Mouse (Mus musculus): ENCODE data around the gene Eomes.

The Eomes gene

DNA sequence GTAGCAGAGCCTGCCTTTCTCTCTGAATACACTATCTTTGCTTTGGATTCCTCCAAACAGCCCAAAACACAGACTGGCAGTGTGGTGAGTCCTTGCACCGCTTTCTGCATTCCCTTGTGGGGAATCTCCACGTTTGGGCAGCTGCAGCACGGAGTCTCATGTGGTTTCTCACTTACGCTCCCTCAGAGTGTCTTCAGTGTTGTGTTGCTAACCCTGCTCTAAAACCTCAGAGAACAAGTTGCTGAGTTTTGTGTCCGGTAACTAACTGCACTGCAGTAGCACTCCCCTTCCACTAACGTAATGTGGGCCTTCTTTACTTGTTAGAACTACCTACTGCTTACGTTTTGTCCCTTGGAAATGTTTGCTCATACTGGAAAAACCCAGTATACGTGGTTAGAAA is 41.1 kb downstream of the Eomes start:
- DNase-seq (ENCODE audit: low read depth, low spot score), result no peak

- DNase-seq (ENCODE audit: low read depth, low spot score), result no peak
Measured at GRCm38 (mm10) chr9:118520011-118520410, 42.0 kb downstream of the Eomes start.

DNA sequence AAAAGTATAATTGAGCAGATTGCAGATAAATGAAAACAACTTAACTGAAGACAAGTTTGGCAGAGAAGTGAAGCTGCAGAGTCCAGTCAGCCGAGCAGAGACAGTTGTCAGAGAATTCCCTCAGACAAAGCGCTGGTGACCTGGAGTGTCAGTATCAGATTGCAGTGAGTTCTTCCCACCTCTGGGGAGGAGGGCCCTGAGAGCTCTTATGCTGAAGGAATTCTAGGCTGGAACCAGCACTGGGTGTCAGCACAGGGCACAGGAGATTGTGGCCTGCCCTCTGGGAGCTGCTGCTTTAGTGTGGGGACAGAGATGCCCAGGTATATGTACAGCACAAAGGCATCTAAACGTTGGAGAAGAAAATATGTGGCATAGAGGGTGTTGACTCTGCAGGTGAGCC is 42.8 kb downstream of the Eomes start:
- DNase-seq (ENCODE audit: low read depth, low spot score), result no peak

DNA sequence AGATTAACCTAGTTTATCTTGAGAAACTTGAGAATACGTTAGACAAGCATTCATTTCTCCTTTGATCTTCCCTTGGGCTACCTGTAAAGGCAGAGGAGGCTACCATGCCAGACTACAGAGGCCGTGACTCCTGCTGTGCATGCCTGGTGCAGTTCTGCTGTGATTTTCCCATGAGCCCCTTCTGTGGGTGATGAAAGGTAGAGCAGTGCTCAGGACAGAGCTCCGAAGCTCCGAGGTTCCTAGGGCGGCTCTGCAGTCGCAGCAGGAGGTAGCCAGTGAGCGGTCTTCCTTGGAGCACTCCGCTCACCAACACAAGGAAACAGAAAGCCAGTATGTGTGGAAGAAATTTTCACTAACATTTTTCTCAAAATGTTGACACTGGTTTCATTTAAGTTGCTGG is 43.6 kb downstream of the Eomes start:
- no peak for DNase-seq (ENCODE audit: low read depth, low spot score)

DNA sequence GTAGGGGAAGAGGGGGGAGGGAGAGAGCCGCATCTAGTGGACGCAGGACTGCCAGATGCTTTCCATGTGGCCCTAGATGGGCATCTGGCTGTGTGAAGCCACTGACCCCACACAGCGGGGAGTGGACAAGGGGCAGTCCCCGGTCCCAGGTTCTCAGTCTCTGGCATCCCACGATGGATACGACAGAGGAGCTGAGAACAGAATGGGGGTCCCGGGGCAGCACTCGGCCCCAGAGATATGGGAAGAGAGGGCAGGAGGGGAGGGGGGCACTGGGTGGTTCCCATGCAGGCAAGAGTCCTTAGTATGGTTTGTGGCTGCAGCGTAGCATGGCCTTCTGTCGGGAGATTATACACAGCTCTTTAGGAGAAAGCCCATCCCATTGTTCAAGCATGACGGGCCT is 45.7 kb downstream of the Eomes start:
- no peak for DNase-seq (ENCODE audit: low read depth, low spot score)

DNA sequence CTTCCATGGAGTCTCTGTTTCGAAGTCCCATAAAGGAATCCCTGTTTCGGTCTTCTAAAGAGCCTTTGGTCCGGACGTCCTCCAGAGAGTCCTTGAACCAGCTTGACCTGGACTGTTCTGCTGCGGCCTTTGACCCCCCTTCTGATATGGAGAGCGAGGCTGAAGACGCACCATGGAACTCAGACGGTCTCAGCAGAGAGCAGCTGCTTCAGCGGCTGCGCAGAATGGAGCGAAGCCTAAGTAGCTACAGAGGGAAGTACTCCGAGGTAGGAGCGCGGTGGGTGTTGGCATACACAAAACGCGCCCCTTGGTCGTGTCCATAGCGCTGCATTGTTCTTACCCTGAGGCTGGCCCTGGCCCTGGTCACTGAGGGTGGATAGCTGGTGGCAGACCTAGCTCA is 49.0 kb downstream of the Eomes start:
- no peak for DNase-seq (ENCODE audit: low read depth, low spot score)

DNA sequence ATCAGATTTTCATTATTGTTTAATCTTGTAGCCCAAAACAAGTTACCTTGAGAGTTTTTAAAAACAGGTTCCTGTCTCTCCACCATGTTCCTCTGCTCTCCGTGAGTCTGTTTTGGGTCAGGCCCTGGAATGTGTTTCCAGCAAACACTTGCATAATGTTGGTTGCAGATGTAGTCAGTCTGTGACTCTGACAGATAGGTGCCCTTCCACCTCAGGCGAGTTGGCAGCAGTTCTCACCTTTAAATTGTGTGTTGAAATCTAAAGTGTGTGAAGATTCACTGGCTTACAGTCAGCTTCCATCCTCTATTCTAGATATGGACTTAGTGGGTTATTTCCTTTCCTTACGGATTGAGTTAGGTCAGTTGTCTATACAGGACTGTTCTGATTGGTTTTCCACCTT is 51.8 kb downstream of the Eomes start:
- no peak for DNase-seq (ENCODE audit: low read depth, low spot score)

DNA sequence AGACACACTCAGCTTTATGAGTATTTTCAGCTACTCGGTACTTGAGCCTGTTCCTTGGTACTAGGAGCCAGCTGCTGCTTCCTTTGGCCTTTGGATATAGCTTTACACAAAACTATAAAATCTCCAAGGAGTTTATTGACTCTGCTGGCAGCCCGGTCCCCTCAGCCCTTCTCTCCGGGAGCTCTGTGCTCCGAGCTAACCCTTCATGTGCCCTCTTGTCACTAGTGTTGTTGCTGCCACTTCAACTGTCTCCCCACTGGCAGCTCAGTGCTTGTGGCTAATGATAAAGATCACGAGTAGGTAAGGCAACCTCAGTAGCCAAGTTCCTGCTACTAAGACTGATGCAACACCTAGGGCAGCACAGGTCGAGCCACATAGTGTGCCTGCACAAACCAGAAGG is 52.7 kb downstream of the Eomes start:
- DNase-seq (ENCODE audit: low read depth, low spot score), result no peak

- DNase-seq (ENCODE audit: low read depth, low spot score), result no peak
Measured at GRCm38 (mm10) chr9:118532516-118533205, 54.6 kb downstream of the Eomes start.
